In the genomic region with DNA sequence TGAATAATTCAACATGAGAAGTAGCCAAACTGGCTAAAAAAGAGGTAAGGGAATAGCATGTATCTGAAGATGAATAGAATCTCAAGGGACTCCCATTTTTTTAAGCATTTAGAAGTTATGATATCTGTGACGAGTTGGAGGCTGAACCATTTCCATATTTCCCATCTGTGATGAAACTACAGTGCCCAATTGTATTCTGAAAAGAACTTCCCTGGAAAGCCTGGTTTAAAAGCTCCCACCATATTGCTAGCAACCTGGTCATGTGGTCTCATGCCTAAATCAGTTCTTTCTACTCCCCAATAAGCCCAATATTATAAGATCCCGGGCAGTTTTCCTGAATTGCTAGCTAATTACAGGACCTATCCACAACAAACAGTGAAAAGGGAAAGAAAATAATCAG, we compare ENCODE assay signal across 32 mouse cellular contexts.
"Had no signal": no experiment of that assay in that cellular context is flagged by ENCODE, and none has a peak within 500 bp of the region (broad histone marks: within the 10 kb centered on the region; RNA-seq: fewer than 3 reads in every experiment).

No protein-coding gene starts in this region.

- H3K36me3 ChIP-seq: limb, embryonic 10.5 days; limb, embryonic 12.5 days; limb, embryonic 13.5 days; limb, embryonic 15.5 days; liver, embryonic 12.5 days; liver, embryonic 13.5 days; liver, embryonic 15.5 days; lung, embryonic 15.5 days; midbrain, embryonic 10.5 days; midbrain, embryonic 12.5 days; midbrain, embryonic 13.5 days; midbrain, embryonic 15.5 days; neural tube, embryonic 12.5 days had no signal

- ATAC-seq: liver, embryonic 12.5 days; liver, postnatal 0 days; lung, postnatal 0 days; midbrain, embryonic 13.5 days; midbrain, embryonic 15.5 days; midbrain, embryonic 16.5 days had no signal

- H3K4me3 ChIP-seq: limb, embryonic 10.5 days; limb, embryonic 12.5 days; limb, embryonic 13.5 days; limb, embryonic 15.5 days; liver, embryonic 12.5 days; liver, embryonic 13.5 days; liver, embryonic 15.5 days; lung, embryonic 15.5 days; megakaryocyte, embryonic 14.5 days; midbrain, embryonic 10.5 days; midbrain, embryonic 12.5 days; midbrain, embryonic 13.5 days; midbrain, embryonic 15.5 days; myocyte; neural tube, embryonic 12.5 days had no signal

- H3K9ac ChIP-seq: limb, embryonic 12.5 days; limb, embryonic 13.5 days; limb, embryonic 15.5 days; liver, embryonic 12.5 days; liver, embryonic 13.5 days; liver, embryonic 14.5 days; liver, embryonic 15.5 days; liver, postnatal 0 days; lung, embryonic 14.5 days; lung, embryonic 15.5 days; midbrain, embryonic 12.5 days; midbrain, embryonic 13.5 days; midbrain, embryonic 15.5 days; neural tube, embryonic 12.5 days had no signal

- H3K27ac ChIP-seq: limb, embryonic 10.5 days; limb, embryonic 12.5 days; limb, embryonic 13.5 days; limb, embryonic 15.5 days; liver, embryonic 12.5 days; liver, embryonic 13.5 days; liver, embryonic 14.5 days; liver, embryonic 15.5 days; lung, embryonic 15.5 days; macrophage; midbrain, embryonic 10.5 days; midbrain, embryonic 12.5 days; midbrain, embryonic 13.5 days; midbrain, embryonic 15.5 days; neural tube, embryonic 12.5 days had no signal

- H3K9me3 ChIP-seq: limb, embryonic 10.5 days; limb, embryonic 12.5 days; limb, embryonic 13.5 days; limb, embryonic 15.5 days; liver, embryonic 13.5 days; liver, embryonic 15.5 days; lung, embryonic 15.5 days; midbrain, embryonic 10.5 days; midbrain, embryonic 12.5 days; midbrain, embryonic 13.5 days; midbrain, embryonic 15.5 days; neural tube, embryonic 12.5 days had no signal

- H3K4me2 ChIP-seq: limb, embryonic 12.5 days; limb, embryonic 13.5 days; limb, embryonic 15.5 days; liver, embryonic 11.5 days; liver, embryonic 12.5 days; liver, embryonic 13.5 days; liver, embryonic 15.5 days; lung, embryonic 14.5 days; lung, embryonic 15.5 days; midbrain, embryonic 11.5 days; midbrain, embryonic 12.5 days; midbrain, embryonic 13.5 days; midbrain, embryonic 15.5 days; neural tube, embryonic 12.5 days had no signal

- H3K4me1 ChIP-seq: limb, embryonic 10.5 days; limb, embryonic 12.5 days; limb, embryonic 13.5 days; limb, embryonic 15.5 days; liver, embryonic 12.5 days; liver, embryonic 13.5 days; liver, embryonic 15.5 days; lung, embryonic 15.5 days; megakaryocyte, embryonic 14.5 days; midbrain, embryonic 10.5 days; midbrain, embryonic 12.5 days; midbrain, embryonic 13.5 days; midbrain, embryonic 15.5 days; neural tube, embryonic 12.5 days had no signal

- DNase-seq: left cerebral cortex, postnatal 4 days; liver; liver, embryonic 13.5 days; liver, postnatal 0 days; lung, adult 18-20 months; lung, adult 2 months; lung, embryonic 14.5 days; lung, postnatal 10 days; lung, postnatal 14 days; lung, postnatal 36 days; lung, postnatal 4 days; midbrain, embryonic 14.5 days had no signal

- H3K27me3 ChIP-seq: limb, embryonic 12.5 days; limb, embryonic 13.5 days; limb, embryonic 15.5 days; liver, embryonic 12.5 days; liver, embryonic 13.5 days; liver, embryonic 15.5 days; lung, embryonic 15.5 days; megakaryocyte, embryonic 14.5 days; midbrain, embryonic 12.5 days; midbrain, embryonic 13.5 days; midbrain, embryonic 15.5 days; neural tube, embryonic 12.5 days had no signal
